Mouse (Mus musculus): ENCODE measurements around the gene Prlr.

Gene Prlr

DNA sequence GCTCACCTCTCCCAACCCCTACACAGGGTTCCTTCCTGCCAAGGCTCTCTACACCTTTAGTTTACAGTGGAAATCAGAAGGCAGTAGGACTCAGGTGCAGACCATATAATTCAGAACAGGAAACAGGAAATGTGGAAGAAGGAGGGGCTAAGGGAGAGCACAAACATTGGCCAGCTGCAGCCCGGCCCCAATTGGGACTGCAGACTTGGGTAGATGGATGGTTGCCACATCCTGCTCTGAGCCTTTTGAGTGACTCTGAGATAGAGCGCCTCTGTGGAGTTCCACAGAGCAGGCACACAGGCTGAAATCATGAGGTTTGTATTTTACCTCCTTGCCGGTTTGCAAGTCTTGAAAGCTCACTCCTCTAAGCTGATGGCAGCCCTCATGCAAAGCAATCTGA, 59.8 kb downstream of the Prlr start:
- peak; percentile 60 for DNase-seq

DNA sequence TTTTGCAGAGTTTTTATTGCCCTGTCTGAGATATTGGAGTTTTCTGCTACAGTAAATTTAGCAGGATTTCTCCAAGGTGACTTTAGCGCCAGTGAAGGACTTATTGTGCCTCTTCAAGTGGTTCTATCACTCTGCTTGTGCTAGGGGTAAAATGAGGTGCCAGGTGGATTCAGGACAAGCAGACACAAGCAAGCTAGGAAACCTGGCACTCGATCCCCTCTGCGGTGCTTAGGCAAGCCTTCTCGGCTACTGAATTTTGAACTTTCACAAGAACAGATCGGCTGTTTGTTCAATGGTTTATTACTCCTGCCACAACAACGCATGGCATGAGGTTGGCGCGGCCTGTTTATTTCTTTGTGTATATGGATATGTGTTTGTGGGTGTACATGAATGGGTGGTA, 61.4 kb downstream of the Prlr start:
- no peak for DNase-seq

DNA sequence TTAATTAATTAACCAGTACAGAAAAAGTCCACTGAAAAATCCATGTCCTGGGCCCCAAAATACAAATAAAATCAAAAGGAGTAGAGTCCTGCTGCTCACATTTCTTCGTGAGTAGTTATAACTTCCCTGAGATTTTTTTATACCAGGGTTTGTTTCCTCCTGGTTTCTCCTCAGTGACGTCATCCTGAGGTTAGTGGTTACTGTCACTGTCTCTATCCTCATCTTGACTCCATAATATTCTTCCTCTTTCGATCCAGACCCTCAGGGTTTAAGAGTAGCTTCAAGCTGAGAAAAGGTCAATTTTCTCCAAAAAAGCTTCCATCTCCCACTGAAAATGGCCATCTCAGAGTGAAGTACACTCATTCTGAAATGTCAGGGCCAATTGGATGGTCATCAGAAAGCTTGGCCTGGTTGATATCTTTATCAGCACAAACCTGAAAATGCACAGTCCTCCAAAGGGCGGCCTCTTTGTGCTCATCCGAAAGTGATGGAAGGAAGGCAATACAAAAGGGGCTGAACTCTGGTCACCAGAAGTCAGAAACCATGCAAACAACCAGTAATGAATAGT, 63.3 kb downstream of the Prlr start:
- DNase-seq = no peak

DNA sequence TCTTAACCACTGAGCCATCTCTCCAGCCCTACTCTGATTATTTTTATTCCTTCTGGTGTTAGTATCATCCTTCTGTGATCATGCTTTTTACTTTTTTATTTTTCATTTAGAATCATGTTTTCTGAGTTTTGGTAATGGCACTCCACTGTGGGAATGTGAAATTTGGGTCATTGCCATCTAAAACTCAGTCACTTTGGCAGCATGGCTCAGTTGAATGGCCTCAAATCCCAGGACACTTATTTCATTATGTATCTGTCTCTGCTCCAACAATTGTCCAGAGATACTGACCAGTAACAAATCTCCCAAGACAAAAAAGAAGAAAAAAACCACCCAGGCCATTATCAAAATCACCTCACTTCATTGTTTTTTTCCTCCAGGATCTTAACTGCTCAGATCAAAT, 65.2 kb downstream of the Prlr start:
- no peak for DNase-seq

DNA sequence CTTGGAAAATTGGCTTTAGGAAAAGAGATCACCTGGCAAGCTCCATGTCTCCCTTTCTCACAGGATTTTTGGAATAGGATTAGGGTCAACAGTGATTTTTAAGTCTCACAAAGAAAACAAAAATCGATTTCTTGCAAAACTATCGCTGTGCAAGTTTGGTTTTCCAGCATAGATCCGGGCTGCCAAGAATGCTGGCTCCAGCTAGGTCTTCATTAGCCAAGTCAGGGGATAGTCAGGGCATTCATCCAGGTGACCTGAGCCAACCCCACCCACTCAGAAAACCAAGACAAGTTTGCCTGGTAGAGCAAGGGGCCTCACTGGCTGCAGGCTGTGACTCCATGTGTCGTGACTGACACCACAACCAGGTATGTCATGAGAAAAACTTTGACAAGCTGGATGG, 72.2 kb downstream of the Prlr start:
- no peak for DNase-seq

GRCm38 (mm10) chr15:10250784-10251183, 73.7 kb downstream of the Prlr start:
- DNase-seq = no peak

DNA sequence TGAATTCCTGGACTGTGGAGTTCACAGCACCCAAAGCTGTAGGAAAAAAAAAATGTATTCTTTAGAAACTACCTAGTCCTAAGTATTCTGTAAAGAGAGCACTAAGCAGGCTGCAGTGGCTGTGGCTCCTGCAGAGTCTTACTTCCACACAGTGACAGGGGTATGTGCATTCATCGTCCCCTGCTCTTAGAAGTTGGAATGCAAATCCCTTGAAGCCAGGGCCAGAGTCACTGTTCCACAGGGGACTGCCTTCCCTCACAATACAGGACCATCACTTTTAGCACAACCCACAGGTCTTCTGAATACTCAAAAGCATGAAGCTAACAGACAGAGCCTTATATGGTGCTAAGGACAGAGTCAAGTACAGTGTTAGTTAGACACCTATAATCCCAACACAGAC, 75.5 kb downstream of the Prlr start:
- no peak for DNase-seq

DNA sequence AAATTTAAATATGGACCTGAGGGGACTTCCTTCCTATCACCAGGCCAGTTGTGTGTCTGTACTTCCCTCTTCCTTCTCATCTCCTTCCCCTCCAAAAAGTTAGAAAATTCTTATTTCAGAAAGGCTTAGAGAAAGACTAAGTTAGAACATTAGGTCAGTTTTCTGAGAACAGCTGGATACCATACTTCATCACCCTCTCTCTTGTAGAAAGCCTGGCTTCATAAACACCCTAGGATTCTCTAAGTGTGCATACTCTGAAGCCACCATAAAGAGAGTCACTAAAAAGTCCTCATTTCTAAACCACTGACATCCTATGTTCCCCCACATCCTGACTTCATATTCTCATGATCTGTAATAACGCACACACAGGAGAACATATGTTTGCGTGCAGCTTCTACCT, 85.2 kb downstream of the Prlr start:
- DNase-seq = no peak

DNA sequence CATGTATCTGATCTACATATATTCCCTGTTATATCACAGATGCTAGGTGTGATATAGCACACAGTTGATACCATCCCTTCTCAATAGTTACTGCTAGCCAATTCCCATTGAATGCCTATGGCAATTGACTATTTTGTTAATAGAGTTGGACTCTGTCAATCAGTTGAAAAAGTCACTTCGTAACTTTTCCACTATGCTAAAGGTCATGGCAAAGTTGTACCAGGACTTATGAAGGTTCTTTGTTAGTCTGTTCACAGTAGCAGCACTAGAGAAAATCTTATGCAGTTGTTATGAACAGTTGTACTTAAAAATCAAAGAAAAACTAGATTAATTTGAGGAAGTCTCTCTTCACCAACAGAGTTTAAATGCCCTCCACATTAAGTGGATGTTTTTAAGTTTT, 85.6 kb downstream of the Prlr start:
- no peak for DNase-seq

DNA sequence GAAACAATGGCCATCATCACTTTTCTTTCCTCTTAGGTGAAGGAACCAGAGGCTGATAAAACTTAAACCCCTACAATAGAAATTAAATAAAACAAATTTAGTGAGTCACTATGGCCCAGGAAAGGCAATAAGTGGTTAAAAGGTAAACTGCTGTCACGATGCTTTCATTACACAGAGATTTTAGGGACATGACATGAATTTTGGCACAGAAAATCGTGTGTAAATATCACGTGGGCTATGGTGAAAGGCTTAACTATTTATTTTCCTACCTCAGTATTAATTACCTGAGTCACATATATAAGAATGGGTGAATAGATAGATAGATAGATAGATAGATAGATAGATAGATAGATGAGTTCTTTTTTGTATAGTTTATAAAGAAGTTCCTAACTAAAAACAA, 86.4 kb downstream of the Prlr start:
- no peak for DNase-seq

- DNase-seq = no peak
Observed at GRCm38 (mm10) chr15:10264885-10265284, 87.8 kb downstream of the Prlr start.

DNA sequence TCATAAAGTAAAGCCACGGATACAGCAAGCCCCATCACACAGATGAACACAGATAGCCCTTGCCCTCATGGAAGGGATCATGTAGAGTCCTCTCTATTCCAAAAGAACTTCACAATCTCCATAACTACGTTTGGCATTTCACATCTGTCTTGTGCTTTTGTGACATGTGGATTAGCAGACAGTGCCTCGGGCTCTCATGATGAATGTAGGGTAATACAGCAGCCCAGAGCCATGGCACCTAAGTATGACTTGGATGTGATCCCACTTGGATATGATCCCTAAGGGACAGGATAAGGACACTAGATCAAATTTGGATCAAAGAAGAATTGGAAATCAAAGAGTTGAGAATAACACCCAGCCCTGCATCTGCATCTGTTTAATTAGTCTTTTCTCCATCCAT, 90.2 kb downstream of the Prlr start:
- no peak for DNase-seq

- DNase-seq = no peak
Observed at GRCm38 (mm10) chr15:10276386-10276785, 99.3 kb downstream of the Prlr start.

- DNase-seq = no peak
Observed at GRCm38 (mm10) chr15:10277461-10277860, 100.4 kb downstream of the Prlr start.

DNA sequence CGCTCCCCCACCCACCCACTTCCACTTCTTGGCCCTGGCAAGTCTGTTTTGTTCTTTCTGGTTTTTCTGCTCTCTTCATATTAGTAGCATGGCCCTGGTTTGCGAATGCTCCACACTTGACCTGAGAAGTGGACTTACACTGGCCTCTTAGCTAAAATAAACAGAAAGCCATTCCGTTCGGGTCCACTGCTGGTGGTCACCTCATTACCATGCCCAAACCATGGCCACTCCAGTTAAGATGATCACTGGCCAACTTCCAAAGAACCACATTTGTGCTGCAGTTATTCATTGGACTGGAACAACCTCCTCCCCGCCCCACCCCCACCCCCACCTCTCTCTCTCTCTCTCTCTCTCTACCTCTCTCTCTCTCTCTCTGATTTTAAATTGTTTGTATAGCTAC, 104.5 kb downstream of the Prlr start:
- no peak for DNase-seq

GRCm38 (mm10) chr15:10283661-10284060, 106.6 kb downstream of the Prlr start:
- DNase-seq = no peak

GRCm38 (mm10) chr15:10296570-10296969, 119.5 kb downstream of the Prlr start:
- no peak for DNase-seq

GRCm38 (mm10) chr15:10298058-10298457, 121.0 kb downstream of the Prlr start:
- DNase-seq = no peak

- DNase-seq = no peak
Observed at GRCm38 (mm10) chr15:10299467-10299866, 122.4 kb downstream of the Prlr start.

GRCm38 (mm10) chr15:10306461-10306860, 129.4 kb downstream of the Prlr start:
- no peak for DNase-seq

DNA sequence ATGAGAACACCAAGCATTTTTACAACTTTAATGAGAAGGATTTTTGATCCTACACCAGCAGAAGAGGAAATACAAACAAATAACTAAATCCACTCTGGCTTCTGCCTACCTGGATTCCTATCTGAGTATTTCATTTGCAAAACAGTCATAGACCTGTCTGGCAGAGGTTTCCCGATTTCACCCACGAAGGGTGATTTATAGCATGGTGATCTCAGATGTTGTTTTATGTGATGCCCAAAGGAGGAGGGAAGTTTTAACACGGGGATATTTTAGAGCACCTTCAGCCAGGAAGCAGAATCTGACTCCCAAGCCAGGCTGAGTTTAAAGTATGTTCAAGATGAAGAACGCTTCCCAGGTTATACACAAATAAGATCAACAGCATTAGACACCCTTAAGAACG, 134.8 kb downstream of the Prlr start:
- DNase-seq = no peak

- DNase-seq = peak; percentile 49
Observed at GRCm38 (mm10) chr15:10313522-10314455, 136.8 kb downstream of the Prlr start.

- DNase-seq = no peak
Observed at GRCm38 (mm10) chr15:10325080-10325479, 148.0 kb downstream of the Prlr start, which contains the start of gene Gm21973. Gene Gm21973, plus strand, starts transcription at chr15:10325380.

DNA sequence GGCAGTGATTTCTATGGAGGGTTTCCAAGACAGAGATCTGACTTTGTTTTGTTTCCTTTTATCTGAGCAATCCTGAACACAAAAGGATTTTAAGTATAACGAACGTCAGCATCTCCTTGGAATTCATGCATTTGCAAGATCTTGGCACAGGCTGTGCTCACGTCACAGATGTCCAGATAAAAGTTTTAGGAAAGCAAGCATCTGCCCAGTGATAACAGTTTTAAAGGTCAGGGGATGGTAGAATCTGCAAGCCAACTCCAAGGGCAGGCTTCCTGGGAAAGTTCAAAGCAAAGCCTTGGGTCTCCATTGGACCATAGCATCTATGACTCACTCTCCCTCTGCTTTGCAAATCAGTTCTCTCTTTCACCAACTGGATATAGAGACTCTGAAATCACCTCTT, 153.6 kb downstream of the Prlr start:
- no peak for DNase-seq

GRCm38 (mm10) chr15:10332566-10332965, 155.5 kb downstream of the Prlr start:
- no peak for DNase-seq

Data from thymus, postnatal 4 days (tissue).